Mouse (Mus musculus) cortical plate, adult 2 months (tissue): ENCODE results near the gene Rin2. TPM values are rescaled to one million over a fixed set of nuclear protein-coding genes. Genes with fewer than 3 reads are reported as not detected.
A peak's percentile ranks its signal among the peaks of the same experiment; 100 is the strongest.

Source experiments
- H3K27ac ChIP-seq: fragments of 200-500 bp; 2 replicates; pipeline ENCODE4 v1.5.1; 2012; ENCODE audit warnings: low read length, control low read depth, inconsistent platforms; ENCODE audit not compliant: insufficient read depth
- H3K4me1 ChIP-seq: fragments of 200-500 bp; 2 replicates; pipeline ENCODE4 v1.6.1; 2011; ENCODE audit warnings: low read length; ENCODE audit not compliant: control insufficient read depth, insufficient read depth
- H3K4me3 ChIP-seq: fragments of 200-500 bp; 2 replicates; pipeline ENCODE4 v1.5.1; 2011; ENCODE audit warnings: mild to moderate bottlenecking, low read length, control low read depth; ENCODE audit not compliant: insufficient read depth
- CTCF ChIP-seq: fragments of 200-500 bp; IDR thresholded peaks from 2 replicates; pipeline ENCODE4 v1.5.1; 2011; ENCODE audit warnings: mild to moderate bottlenecking, control low read depth, low read length; ENCODE audit not compliant: insufficient read depth; ENCODE audit errors: extremely low read depth
- POLR2A ChIP-seq: fragments of 200-500 bp; IDR thresholded peaks from 2 replicates; pipeline ENCODE4 v1.6.1; 2011; ENCODE audit warnings: mild to moderate bottlenecking, low read length, control low read depth; ENCODE audit not compliant: insufficient read depth; ENCODE audit errors: extremely low read depth
- polyA plus RNA-seq: library from polyadenylated mRNA; depleted of rRNA; stranded (reverse); fragments of >200 nt; gene quantifications from 2 replicates; pipeline ENCODE4 v1.2.3, GENCODE M21; 2012

Rin2 gene
- polyA plus RNA-seq, 1 experiment, result 16.9 TPM

GRCm38 (mm10) chr2:145663899-145664298 is 11.1 kb upstream of the Rin2 start:
- H3K4me3 ChIP-seq, result no peak overlapping the region
- no peaks in the 10 kb centered on the region for H3K4me1 ChIP-seq
- H3K27ac ChIP-seq, result no peak overlapping the region
- TF ChIP-seq CTCF, result no peak
- TF ChIP-seq POLR2A, result no peak

- TF ChIP-seq POLR2A (no peak), CTCF (no peak)
- Histone ChIP-seq H3K4me1 (no peaks in the 10 kb centered on the region), H3K27ac (no peak overlapping the region), H3K4me3 (no peak overlapping the region)
These were observed 10.7 kb upstream of the Rin2 start for GRCm38 (mm10) chr2:145664311-145664710.

- Histone ChIP-seq H3K4me1 (peaks cover 1% of the 10 kb centered on the region; the same call in 1 of the 2 replicates), H3K27ac (no peak overlapping the region), H3K4me3 (no peak overlapping the region)
- no peak for TF ChIP-seq POLR2A
- no peak for TF ChIP-seq CTCF
These were observed 6.9 kb upstream of the Rin2 start for GRCm38 (mm10) chr2:145668135-145668534.

GRCm38 (mm10) chr2:145670131-145670530 is 4.9 kb upstream of the Rin2 start:
- Histone ChIP-seq H3K27ac (no peak overlapping the region), H3K4me1 (peaks cover 1% of the 10 kb centered on the region; the same call in 1 of the 2 replicates), H3K4me3 (no peak overlapping the region)
- TF ChIP-seq CTCF, result no peak
- TF ChIP-seq POLR2A, result no peak

GRCm38 (mm10) chr2:145674496-145675141 is 396 bp upstream of the Rin2 start:
- peak overlapping the region; percentile 58 for H3K4me3 ChIP-seq
- peaks cover 1% of the 10 kb centered on the region; the same call in 1 of the 2 replicates for H3K4me1 ChIP-seq
- H3K27ac ChIP-seq, result no peak overlapping the region
- TF ChIP-seq CTCF, result no peak
- no peak for TF ChIP-seq POLR2A

GRCm38 (mm10) chr2:145675756-145676543 is 935 bp downstream of the Rin2 start:
- H3K27ac ChIP-seq, result no peak overlapping the region
- H3K4me1 ChIP-seq, result no peaks in the 10 kb centered on the region
- H3K4me3 ChIP-seq, result peak overlapping the region; percentile 58
- TF ChIP-seq CTCF, result no peak
- no peak for TF ChIP-seq POLR2A

GRCm38 (mm10) chr2:145676544-145676925 is 1.5 kb downstream of the Rin2 start:
- Histone ChIP-seq H3K27ac (no peak overlapping the region; the same call in 1 of the 2 replicates), H3K4me1 (no peaks in the 10 kb centered on the region), H3K4me3 (no peak overlapping the region)
- TF ChIP-seq CTCF, result no peak
- TF ChIP-seq POLR2A, result no peak

GRCm38 (mm10) chr2:145676936-145677335 is 1.9 kb downstream of the Rin2 start:
- Histone ChIP-seq H3K27ac (peak overlapping the region; percentile 70), H3K4me1 (no peaks in the 10 kb centered on the region), H3K4me3 (no peak overlapping the region)
- no peak for TF ChIP-seq CTCF
- no peak for TF ChIP-seq POLR2A

GRCm38 (mm10) chr2:145680141-145680540 is 5.1 kb downstream of the Rin2 start:
- TF ChIP-seq CTCF (no peak), POLR2A (no peak)
- H3K27ac ChIP-seq, result no peak overlapping the region
- peaks cover 4% of the 10 kb centered on the region for H3K4me1 ChIP-seq
- H3K4me3 ChIP-seq, result no peak overlapping the region

- peaks cover 4% of the 10 kb centered on the region for H3K4me1 ChIP-seq
- no peak for TF ChIP-seq CTCF
- TF ChIP-seq POLR2A, result no peak
- no peak overlapping the region for H3K27ac ChIP-seq
These were observed 5.7 kb downstream of the Rin2 start for GRCm38 (mm10) chr2:145680762-145681161.

More at GRCm38 (mm10) chr2:145680762-145681161, 5.7 kb downstream of the Rin2 start:
- no peak overlapping the region for H3K4me3 ChIP-seq
